Mouse (Mus musculus): ENCODE data around the gene Slc5a2. TPM values are rescaled to one million over a fixed set of nuclear protein-coding genes. Genes with fewer than 3 reads are reported as not detected.

Gene Slc5a2
- 0.28 and 1.4 TPM in 2 replicates for polyA plus RNA-seq (2012; ENCODE audit: low replicate concordance)

DNA sequence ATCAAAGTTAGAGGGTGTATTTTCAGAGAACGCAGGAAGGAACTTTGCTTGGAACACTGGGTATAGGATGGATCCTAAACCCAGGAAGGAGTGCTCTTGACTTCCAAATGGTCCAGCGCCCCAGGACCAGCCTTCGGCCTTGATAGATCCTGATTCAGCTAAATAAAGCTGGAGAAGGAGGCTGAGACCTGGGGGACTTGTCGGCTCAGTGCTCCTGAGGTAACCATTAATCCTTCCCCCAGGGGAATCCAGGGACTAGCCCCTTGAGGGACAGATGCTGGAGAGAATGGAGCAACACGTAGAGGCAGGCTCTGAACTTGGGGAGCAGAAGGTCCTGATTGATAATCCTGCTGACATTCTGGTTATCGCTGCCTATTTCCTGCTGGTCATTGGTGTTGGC is at the start of gene Slc5a2:
TSS of gene Slc5a2 (plus strand) at position 247 of the 400 bp plus-strand sequence.

DNA sequence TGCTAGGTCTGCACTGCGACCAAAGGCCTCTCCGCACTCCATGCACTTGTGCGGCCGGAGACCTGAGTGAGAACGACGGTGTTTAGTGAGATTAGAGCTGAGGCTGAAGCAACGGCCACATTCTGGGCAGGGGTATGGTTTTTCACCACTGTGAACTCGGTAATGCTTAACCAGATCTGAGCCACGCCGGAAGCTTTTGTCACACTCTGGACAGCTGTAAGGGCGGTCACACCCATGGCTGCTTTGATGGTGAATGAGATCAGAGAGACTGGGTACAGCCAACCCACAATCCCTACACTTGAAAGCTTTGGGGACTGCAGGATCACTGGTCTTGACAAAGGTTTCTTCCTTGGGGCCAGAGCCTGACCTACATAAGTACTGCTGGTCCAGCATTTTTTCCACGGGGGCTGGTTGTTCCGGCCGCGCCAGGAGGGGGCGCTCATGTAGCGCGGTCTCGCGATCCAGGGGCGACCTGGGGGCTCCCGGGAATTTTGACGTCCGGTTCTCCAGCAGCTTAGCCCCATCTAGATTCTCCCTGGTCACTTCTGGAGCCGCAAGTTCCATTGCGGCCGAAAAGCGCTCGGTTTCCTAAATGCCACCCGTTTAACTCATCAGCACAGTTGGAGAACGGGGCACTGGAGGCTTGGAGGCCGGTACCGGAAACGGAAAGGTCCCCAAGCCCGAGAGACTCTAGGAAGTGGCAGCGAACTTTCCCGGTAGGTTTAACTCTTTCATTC is 28.4 kb upstream of the Slc5a2 start, which contains the start of gene Armc5:
TSS of gene Armc5 (plus strand) at position 487 of the 737 bp plus-strand sequence.

DNA sequence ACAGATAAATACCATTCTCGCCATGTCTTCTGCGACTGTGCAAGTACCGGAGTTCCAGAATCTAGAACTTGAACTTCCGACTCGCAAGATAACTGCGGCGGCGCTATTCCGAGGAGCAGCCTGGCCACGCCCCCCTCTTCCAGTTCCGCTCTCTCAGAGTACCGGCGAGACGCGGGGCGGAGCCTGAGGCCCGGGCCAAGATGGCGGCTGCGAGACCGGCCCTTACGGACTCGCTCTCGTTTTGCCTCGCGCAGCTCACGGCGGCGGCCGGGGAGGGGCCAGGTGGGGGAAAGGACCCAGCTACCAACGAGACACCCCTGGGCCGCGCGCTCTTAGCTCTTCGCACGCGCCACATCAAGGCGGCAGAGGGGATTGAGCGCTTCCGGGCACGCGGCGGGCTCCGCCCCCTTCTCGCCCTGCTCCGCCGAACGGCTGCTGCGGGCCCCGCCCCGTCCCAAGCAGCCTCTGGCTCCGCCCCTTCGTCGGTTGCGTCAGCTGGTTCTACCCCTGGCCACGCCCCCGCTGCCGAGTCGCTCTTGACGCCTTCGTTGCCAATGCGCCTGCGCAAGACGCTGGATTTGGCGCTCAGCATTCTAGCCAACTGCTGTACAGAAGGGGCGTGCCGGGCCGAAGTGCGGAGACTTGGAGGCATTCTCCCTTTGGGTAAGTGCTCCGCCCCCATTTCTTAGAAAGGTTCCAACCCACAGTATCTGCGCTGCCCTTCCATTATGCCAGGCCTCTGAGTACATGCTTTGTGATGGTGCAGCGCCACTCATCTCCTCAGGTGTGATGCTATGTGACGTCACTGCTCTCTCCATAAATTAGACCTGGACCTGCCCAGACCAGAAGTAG is 27.3 kb upstream of the Slc5a2 start, which contains the start of gene 9130023H24Rik:
TSS of gene 9130023H24Rik (minus strand) at position 105 of the 852 bp plus-strand sequence.

DNA sequence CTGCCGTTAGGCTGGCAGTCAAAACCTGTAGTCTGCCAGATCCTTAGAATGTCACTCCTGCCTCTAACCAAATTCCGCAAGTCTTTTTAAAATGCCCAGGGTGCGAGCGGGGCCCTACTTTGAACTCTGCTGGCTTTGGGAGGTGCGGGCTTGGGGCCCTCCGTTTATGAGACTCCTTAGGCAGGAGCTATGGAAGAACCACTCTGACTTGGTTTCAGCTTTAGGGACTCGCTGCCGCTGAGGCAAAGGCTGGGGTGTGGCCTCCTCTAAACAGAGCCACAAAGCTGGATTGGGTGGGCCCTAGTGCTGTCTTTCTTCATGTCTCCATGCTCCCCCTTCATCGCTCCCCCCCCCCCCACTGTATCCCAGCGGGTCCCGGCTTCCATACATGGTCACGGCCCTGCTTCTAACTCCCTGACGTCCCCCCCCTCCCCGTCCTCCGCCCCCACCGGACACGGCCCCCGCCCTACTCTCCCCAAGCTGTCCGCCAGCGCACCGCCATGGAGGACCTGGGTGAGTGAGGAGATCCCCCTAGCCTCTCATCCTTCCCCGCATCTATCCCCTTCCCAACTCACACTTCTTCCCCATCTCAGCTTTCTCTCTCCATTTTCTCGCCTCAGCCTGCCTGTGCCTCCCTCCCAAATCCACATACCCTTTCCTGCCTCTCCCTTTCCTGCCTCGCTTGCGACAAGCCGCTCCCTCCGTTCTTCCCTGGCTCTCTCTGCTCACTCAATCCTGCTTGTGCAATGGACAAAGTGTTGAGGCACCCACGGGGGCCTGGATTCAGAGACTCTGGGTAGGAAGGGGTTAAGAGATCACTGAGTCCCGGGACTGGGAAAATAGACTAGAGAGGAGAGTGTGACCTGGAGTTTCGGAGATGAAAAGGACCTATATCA is 18.7 kb upstream of the Slc5a2 start, which contains the start of gene Tgfb1i1:
TSS of gene Tgfb1i1 (plus strand) at position 317 of the 896 bp plus-strand sequence.

DNA sequence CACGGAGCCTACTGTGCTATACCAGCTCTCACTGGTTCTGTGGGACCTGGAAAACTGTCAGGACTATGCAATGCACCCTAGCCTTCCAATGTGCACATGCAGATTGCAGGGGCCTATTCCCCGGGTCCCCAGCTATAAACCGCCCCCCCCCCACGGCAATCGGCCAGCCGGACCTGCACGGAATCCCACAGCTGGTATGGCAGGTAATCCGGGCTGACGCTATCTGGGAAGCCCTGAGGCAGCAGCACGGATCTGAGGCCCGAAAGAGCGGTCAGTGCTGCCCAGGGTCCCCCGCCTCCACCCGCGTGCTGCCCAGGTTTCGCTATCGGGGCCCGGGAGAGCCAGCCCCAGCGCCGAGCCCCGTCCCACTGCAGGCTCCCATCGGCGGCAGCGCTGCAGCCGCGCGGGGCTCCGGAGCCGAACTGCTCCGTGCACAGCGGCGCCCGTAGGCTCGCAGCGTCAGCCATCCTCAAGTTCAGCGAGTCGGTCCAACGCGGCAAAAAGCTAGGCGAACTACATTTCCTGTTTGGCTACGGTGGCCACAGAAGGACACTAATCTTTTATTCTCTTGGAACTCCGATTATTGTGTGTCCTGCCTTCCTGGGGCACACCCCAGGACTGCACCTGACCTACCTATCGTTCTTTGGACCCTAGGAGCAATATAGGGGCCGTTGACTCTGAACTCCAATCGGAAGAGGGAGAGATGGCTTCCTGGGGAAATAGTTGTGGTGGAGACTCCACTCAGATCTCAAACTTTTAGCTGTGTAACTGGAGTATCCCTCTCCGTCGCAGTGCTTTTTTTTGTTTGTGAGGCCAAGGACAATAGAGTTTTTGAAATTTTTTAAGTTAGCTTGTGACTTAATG is 32.4 kb downstream of the Slc5a2 start, which contains the start of gene BC017158:
TSS of gene BC017158 (minus strand) at position 554 of the 864 bp plus-strand sequence.

Other genes starting within 250 kb of the Slc5a2 start
- 1.3 and 1.8 TPM in 2 replicates for gene Itgam, start 203.0 kb upstream of the Slc5a2 start, polyA plus RNA-seq (2012; ENCODE audit: low replicate concordance)
- not detected in 2 replicates for gene Gm49368, start 203.0 kb upstream of the Slc5a2 start, polyA plus RNA-seq (2012; ENCODE audit: low replicate concordance)
- 2.3 and 3.4 TPM in 2 replicates for gene Itgax, start 136.1 kb upstream of the Slc5a2 start, polyA plus RNA-seq (2012; ENCODE audit: low replicate concordance)
- gene Itgad, start 111.3 kb upstream of the Slc5a2 start, polyA plus RNA-seq (2012; ENCODE audit: low replicate concordance): 8.5 and 16.4 TPM in 2 replicates
- gene Cox6a2, start 59.3 kb upstream of the Slc5a2 start, polyA plus RNA-seq (2012; ENCODE audit: low replicate concordance): 11.9 and 21.5 TPM in 2 replicates
- gene Armc5, start 28.3 kb upstream of the Slc5a2 start, polyA plus RNA-seq (2012; ENCODE audit: low replicate concordance): 34.5 and 48.8 TPM in 2 replicates
- 0.85 and 1.2 TPM in 2 replicates for gene 9130023H24Rik, start 27.6 kb upstream of the Slc5a2 start, polyA plus RNA-seq (2012; ENCODE audit: low replicate concordance)
- gene Tgfb1i1, start 18.8 kb upstream of the Slc5a2 start, polyA plus RNA-seq (2012; ENCODE audit: low replicate concordance): 1.0 and 5.8 TPM in 2 replicates
- 48.6 and 63.1 TPM in 2 replicates for gene BC017158, start 32.5 kb downstream of the Slc5a2 start, polyA plus RNA-seq (2012; ENCODE audit: low replicate concordance)
- 78.5 and 96.0 TPM in 2 replicates for gene Rgs10, start 153.1 kb downstream of the Slc5a2 start, polyA plus RNA-seq (2012; ENCODE audit: low replicate concordance)
- 74.0 and 113 TPM in 2 replicates for gene Tial1, start 196.1 kb downstream of the Slc5a2 start, polyA plus RNA-seq (2012; ENCODE audit: low replicate concordance)